Mouse (Mus musculus) retina, postnatal 7 days (tissue): ENCODE measurements around the gene Gm11027.
A peak's percentile ranks its signal among the peaks of the same experiment; 100 is the strongest.

Source experiments
- DNase-seq: peaks from one replicate; pipeline ENCODE4 v3.0.0-alpha.2; 2012; ENCODE audit warnings: low read depth, low spot score

The Gm11027 gene

GRCm38 (mm10) chr12:116279181-116279580 is 4.0 kb downstream of the Gm11027 start:
- DNase-seq: no peak

- DNase-seq: no peak
Observed at GRCm38 (mm10) chr12:116280149-116280652, 5.0 kb downstream of the Gm11027 start.

GRCm38 (mm10) chr12:116280653-116281364 is 5.6 kb downstream of the Gm11027 start, which contains the start of gene Esyt2:
Esyt2 (plus strand) TSS chr12:116281196.
- DNase-seq: peak; percentile 97

GRCm38 (mm10) chr12:116281427-116282281 is 6.5 kb downstream of the Gm11027 start:
- peak; percentile 8 for DNase-seq

DNA sequence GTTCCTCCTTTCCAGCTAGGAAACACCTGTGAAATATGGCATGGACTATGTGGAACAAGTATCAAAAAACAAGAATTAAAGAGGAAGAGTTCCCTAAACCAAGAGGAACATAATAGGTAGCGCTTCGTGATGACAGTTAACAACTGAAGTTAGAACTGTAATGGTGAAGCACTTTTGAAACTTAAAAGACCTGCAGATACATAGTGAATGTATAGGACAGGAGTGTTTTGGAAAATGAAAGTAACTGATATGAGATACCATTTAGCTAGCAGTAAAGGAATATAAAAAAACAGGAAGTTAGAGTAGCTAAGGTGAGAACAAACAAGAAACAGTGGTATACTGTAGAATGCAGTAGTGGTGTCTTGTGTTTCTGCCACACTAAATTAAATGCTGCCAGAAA is 7.7 kb downstream of the Gm11027 start:
- no peak for DNase-seq

DNA sequence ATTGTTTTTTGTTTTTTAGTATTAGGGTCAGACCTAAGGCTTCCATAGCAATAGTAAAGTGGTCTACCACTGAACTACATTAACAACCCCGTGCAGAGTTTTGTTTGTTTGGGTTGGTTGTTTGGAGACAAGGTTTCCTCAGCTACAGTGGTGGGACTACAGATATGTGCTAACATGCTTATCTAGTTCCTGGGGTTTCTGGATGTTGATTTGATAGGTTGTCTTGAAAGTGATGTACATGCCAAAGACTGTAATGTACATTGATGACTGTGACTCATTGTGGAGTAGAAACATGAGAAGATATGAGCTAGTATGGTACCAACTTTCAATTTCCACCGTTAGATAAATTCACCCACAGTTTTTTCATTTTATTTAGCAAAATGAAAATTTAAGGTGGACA is 8.3 kb downstream of the Gm11027 start:
- no peak for DNase-seq

- DNase-seq: no peak
Observed at GRCm38 (mm10) chr12:116293185-116293584, 18.0 kb downstream of the Gm11027 start.

GRCm38 (mm10) chr12:116293599-116294292 is 18.6 kb downstream of the Gm11027 start:
- DNase-seq: no peak

DNA sequence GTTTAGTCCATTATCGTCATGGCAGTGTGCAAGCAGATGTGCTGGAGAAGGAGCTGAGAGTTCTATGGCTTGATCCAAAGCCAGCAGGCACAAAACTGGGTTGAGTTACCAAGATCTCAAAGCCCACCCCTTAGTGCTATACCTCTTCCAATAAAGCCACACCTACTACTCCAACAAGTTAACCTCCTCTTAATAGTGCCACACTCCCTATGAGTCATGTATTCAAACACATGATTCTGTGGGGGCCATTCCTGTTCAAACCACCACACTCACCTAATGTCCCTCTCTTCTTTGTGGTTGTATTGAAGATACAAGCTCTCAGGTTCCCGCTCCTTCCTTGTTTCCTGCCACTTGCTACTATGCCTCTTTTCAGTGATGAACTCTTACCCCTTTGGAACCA is 24.7 kb downstream of the Gm11027 start:
- DNase-seq: no peak

- DNase-seq: no peak
Observed at GRCm38 (mm10) chr12:116302181-116302580, 27.0 kb downstream of the Gm11027 start.

GRCm38 (mm10) chr12:116306042-116306441 is 30.9 kb downstream of the Gm11027 start:
- no peak for DNase-seq

DNA sequence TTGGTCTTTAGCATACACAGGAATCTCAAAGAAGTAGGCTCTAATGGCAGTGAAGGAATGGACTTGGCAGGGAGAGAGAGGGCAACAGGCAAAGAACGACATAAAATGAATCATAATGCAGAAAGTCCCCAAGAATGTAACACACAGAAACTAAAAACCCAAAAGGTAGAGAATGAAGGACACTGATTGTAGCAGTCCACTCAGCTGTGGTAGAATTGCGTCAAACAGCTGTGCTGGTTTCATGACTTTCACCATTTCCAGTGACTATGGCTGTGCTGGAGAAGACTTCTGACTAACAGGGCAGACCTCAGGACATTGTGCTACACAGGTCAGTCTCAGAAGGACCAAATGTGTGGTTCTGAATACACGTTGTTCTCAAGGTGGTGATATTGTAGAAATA is 32.7 kb downstream of the Gm11027 start:
- DNase-seq: no peak

DNA sequence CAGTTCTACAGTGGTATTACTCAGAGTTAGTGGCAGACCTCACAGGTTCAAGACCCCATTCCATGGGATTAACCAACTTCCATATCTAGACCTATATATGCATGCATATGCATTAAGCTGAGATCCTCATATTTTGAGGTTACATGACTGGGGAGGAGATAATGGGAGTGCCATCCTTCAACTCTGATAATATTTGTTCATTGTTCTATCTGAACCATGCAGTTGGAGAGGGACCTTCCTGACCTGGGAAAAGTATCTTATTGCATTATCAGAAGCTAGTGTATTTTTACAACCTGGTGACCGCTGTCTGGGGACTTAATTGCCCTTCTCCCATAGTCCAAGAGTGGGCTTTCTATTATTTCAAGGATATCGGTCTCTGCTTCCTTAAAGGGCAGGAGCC is 33.4 kb downstream of the Gm11027 start:
- no peak for DNase-seq

- DNase-seq: no peak
Observed at GRCm38 (mm10) chr12:116313816-116314215, 38.6 kb downstream of the Gm11027 start.

DNA sequence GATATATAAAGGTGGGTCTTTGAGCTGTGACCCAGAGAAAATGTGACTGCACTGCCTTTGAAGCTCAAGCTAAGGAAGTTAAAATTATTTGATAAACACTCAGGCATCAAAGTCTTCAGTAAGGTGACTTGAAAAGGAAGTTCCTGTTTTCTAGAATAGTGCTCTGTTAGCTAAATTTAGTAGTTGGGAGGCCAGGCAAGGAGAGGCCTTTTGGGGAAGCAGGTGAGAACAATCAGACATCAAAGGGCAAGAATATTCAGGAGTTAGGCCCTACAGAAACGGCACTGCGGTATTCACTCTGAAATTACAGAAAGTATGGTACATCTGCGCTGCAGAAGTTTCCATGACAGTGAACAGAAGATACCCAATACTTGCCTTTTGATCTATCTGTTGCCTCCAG is 40.3 kb downstream of the Gm11027 start:
- no peak for DNase-seq

DNA sequence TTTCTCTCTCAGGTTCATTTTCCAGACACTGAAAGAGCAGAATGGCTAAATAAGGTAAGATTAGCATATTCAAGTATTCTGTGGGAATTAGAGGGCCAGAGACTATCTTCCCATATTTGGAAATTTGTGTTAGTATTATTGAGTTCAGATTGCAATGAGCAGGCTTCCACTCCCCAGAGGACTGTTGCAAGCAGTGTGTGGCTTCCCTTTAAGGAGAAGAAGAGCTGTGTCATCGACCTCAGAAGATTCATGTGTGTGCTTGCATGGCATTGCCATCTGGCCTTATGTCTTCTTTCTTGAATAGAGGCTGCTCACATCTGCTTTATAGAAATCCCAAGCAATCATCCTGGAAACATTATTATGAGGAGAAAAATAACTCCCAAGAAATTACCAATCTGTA is 42.6 kb downstream of the Gm11027 start:
- no peak for DNase-seq
